Mouse (Mus musculus) induced T-regulatory cell, adult 2 months (primary cell): Measurements from ENCODE around the gene Gm21209.
"Not testable (repeated sequence)": the region's sequence is repeated elsewhere in the genome, so short reads cannot be mapped to it uniquely, and the experiment has no call there.

ENCODE experiments used
- DNase-seq: peaks from one replicate; pipeline ENCODE4 v3.0.0-alpha.2; 2012; ENCODE audit warnings: low read depth

The Gm21209 gene

GRCm38 (mm10) chrY:49570856-49571255 lies at the start of gene Gm21209:
Gm21209 (plus strand) TSS chrY:49571156.
- not testable (repeated sequence) for DNase-seq
